Mouse (Mus musculus): Measurements from ENCODE around the gene Tmem114. TPM values are rescaled to one million over a fixed set of nuclear protein-coding genes. Genes with fewer than 3 reads are reported as not detected.

The Tmem114 gene
- total and polyA plus RNA-seq, 3 experiments = not detected

DNA sequence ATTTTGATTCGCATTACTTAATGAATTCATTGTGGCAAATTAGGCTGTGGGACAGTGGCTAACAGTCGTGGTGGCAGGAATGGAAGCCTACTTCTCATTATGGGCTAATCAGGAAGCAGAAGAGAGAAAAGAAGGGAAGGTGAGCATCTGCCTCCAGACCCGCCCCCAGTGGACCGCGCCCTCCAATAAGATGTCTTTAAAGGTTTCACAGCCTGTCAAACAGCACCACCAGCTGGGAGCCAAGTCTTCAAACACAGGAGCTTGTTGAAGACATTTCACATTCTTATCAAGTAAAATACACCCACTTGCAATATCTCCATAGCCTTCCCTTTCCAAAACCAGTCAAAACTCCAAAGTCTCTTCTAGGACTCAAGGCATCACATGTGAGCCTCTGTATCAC is 39.3 kb downstream of the Tmem114 start:
- H3K9me3 ChIP-seq (replicated peaks) = no peaks in the 10 kb centered on the region
- no peak for DNase-seq (ENCODE audit: low spot score)
- no peak overlapping the region for H3K4me3 ChIP-seq (ENCODE audit: low read depth, low read length)
- TF ChIP-seq GATA1 (IDR thresholded peaks at IDR 0.05; ENCODE audit: borderline replicate concordance, low read length) (no peak), GATA2 (IDR thresholded peaks at IDR 0.05; ENCODE audit: borderline replicate concordance, low read depth, low read length) (no peak), POLR2AphosphoS5 (IDR thresholded peaks at IDR 0.05; ENCODE audit: insufficient replicate concordance, low read depth, low read length) (no peak), TAL1 (conservative IDR thresholded peaks at IDR 0.05; ENCODE audit: low read depth, low read length) (no peak), CTCF (IDR thresholded peaks at IDR 0.05; ENCODE audit: low read depth, low read length) (no peak)
- no peaks in the 10 kb centered on the region for H3K36me3 ChIP-seq (replicated peaks)
- H3K4me1 ChIP-seq (ENCODE audit: insufficient read depth, low read depth, low read length) = no peaks in the 10 kb centered on the region
- ATAC-seq (ENCODE audit: extremely low read depth, insufficient number of reproducible peaks, low FRiP score, poor library complexity, severe bottlenecking) = no peak
- H3K27me3 ChIP-seq (ENCODE audit: insufficient read depth, low read length) = no peaks in the 10 kb centered on the region

DNA sequence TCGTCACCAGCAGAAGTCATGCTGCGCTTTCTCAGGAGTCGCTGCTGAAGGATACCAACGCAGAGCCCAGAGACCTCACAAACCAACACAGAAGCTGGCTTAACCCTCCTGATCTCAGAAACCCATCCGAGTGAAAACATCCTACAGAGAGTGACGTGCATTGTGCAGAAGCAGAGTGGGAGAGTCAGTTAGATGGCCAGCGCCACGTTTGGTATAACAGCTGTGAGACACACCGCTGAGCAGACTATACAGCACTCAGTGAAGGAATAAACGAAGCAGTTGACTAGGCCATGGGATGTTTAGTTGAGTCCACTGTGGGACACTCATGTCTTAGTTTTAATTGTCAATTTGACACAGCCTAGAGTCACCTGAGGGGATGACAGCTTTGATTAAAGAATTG is 40.2 kb downstream of the Tmem114 start:
- Histone ChIP-seq H3K27me3 (ENCODE audit: insufficient read depth, low read length) (no peaks in the 10 kb centered on the region), H3K4me3 (ENCODE audit: low read depth, low read length) (no peak overlapping the region), H3K36me3 (replicated peaks) (no peaks in the 10 kb centered on the region), H3K9me3 (replicated peaks) (no peaks in the 10 kb centered on the region), H3K4me1 (ENCODE audit: insufficient read depth, low read depth, low read length) (no peaks in the 10 kb centered on the region)
- DNase-seq (ENCODE audit: low spot score) (no peak), ATAC-seq (ENCODE audit: extremely low read depth, insufficient number of reproducible peaks, low FRiP score, poor library complexity, severe bottlenecking) (no peak)
- TF ChIP-seq GATA1 (IDR thresholded peaks at IDR 0.05; ENCODE audit: borderline replicate concordance, low read length) = no peak
- no peak for TF ChIP-seq CTCF (IDR thresholded peaks at IDR 0.05; ENCODE audit: low read depth, low read length)
- no peak for TF ChIP-seq GATA2 (IDR thresholded peaks at IDR 0.05; ENCODE audit: borderline replicate concordance, low read depth, low read length)
- TF ChIP-seq POLR2AphosphoS5 (IDR thresholded peaks at IDR 0.05; ENCODE audit: insufficient replicate concordance, low read depth, low read length) = no peak

DNA sequence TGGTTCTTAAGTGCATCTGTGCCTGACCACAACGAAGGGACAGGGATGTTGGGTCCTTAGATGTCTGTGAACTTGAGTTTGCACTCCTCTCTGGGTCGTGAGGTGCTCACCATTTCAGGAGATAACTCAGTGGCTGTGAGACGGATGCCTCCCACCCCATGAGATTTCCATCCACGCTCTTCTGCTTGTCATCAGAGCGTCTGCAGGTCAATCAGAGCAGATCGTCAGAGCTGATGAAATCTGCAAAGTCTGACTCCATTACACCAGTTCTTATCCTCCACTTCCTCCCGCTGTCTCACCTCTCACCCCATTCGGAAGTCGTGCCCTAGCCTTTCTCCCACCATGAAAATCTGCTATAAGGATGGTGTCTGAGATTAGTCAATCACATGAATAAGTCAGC is 41.5 kb downstream of the Tmem114 start:
- ATAC-seq (ENCODE audit: extremely low read depth, insufficient number of reproducible peaks, low FRiP score, poor library complexity, severe bottlenecking) (no peak), DNase-seq (ENCODE audit: low spot score) (no peak)
- Histone ChIP-seq H3K4me3 (ENCODE audit: low read depth, low read length) (no peak overlapping the region), H3K4me1 (ENCODE audit: insufficient read depth, low read depth, low read length) (no peaks in the 10 kb centered on the region), H3K36me3 (replicated peaks) (no peaks in the 10 kb centered on the region), H3K27me3 (ENCODE audit: insufficient read depth, low read length) (no peaks in the 10 kb centered on the region), H3K9me3 (replicated peaks) (no peaks in the 10 kb centered on the region)
- TF ChIP-seq GATA2 (IDR thresholded peaks at IDR 0.05; ENCODE audit: borderline replicate concordance, low read depth, low read length) (no peak), GATA1 (IDR thresholded peaks at IDR 0.05; ENCODE audit: borderline replicate concordance, low read length) (no peak), CTCF (IDR thresholded peaks at IDR 0.05; ENCODE audit: low read depth, low read length) (no peak), POLR2AphosphoS5 (IDR thresholded peaks at IDR 0.05; ENCODE audit: insufficient replicate concordance, low read depth, low read length) (no peak), TAL1 (conservative IDR thresholded peaks at IDR 0.05; ENCODE audit: low read depth, low read length) (no peak)

DNA sequence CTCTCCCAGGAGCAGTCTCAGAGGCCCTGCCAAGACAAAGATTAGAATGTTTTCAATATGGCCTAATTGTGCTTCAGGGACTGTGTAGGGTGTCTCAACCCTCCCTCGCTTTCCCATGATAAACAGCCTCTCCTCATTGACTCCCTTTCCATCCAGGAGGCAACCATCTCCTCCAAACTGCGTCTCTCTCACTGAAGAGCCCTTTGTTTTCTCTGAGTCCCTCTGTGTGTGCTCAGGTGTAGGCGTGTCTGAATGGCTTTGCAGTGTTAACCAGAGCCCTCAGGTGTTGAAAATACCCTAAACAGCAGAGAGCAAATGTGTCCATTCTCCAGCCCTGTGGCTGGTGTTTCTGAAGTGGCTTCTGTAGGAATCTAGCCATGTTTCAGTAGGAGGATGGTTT is 61.9 kb downstream of the Tmem114 start:
- ATAC-seq (ENCODE audit: extremely low read depth, insufficient number of reproducible peaks, low FRiP score, poor library complexity, severe bottlenecking) (no peak), DNase-seq (ENCODE audit: low spot score) (no peak)
- H3K9me3 ChIP-seq (replicated peaks) = no peaks in the 10 kb centered on the region
- no peaks in the 10 kb centered on the region for H3K36me3 ChIP-seq (replicated peaks)
- no peak for TF ChIP-seq GATA1 (IDR thresholded peaks at IDR 0.05; ENCODE audit: borderline replicate concordance, low read length)
- TF ChIP-seq CTCF (IDR thresholded peaks at IDR 0.05; ENCODE audit: low read depth, low read length) = no peak
- H3K4me1 ChIP-seq (ENCODE audit: insufficient read depth, low read depth, low read length) = no peaks in the 10 kb centered on the region
- H3K27me3 ChIP-seq (ENCODE audit: insufficient read depth, low read length) = no peaks in the 10 kb centered on the region
- no peak overlapping the region for H3K4me3 ChIP-seq (ENCODE audit: low read depth, low read length)

Other genes with a start within 250 kb of the Tmem114 start
- gene Mettl22, start 45.7 kb upstream of the Tmem114 start, total RNA-seq (2014; fragmentation: Nextera tagmentation) = 44.5 and 50.3 TPM in 2 replicates
- gene Mettl22, start 45.7 kb upstream of the Tmem114 start, total RNA-seq (2017) = 10.8 and 17.2 TPM in 2 replicates
- 31.8 and 35.2 TPM in 2 replicates for gene Mettl22, start 45.7 kb upstream of the Tmem114 start, polyA plus RNA-seq (2012)
- gene Abat, start 88.3 kb upstream of the Tmem114 start, total RNA-seq (2014; fragmentation: Nextera tagmentation) = not detected in 2 replicates
- 0.11 and 0.12 TPM in 2 replicates for gene Abat, start 88.3 kb upstream of the Tmem114 start, total RNA-seq (2017)
- gene Abat, start 88.3 kb upstream of the Tmem114 start, polyA plus RNA-seq (2012) = not detected in 2 replicates
- 57.3 and 74.3 TPM in 2 replicates for gene Pmm2, start 212.5 kb upstream of the Tmem114 start, total RNA-seq (2014; fragmentation: Nextera tagmentation)
- gene Pmm2, start 212.5 kb upstream of the Tmem114 start, total RNA-seq (2017) = 122 and 127 TPM in 2 replicates
- 12.1 and 28.2 TPM in 2 replicates for gene Pmm2, start 212.5 kb upstream of the Tmem114 start, polyA plus RNA-seq (2012)
- 13.6 and 21.2 TPM in 2 replicates for gene Tmem186, start 212.6 kb upstream of the Tmem114 start, total RNA-seq (2014; fragmentation: Nextera tagmentation)
- gene Tmem186, start 212.6 kb upstream of the Tmem114 start, total RNA-seq (2017) = 28.9 and 31.0 TPM in 2 replicates
- gene Tmem186, start 212.6 kb upstream of the Tmem114 start, polyA plus RNA-seq (2012) = 9.7 and 11.4 TPM in 2 replicates
- gene Carhsp1, start 247.0 kb upstream of the Tmem114 start, total RNA-seq (2014; fragmentation: Nextera tagmentation) = 16.4 and 28.4 TPM in 2 replicates
- gene Carhsp1, start 247.0 kb upstream of the Tmem114 start, total RNA-seq (2017) = 30.3 and 30.8 TPM in 2 replicates
- 14.5 and 15.7 TPM in 2 replicates for gene Carhsp1, start 247.0 kb upstream of the Tmem114 start, polyA plus RNA-seq (2012)

All from G1E (cell line).